Mouse (Mus musculus): ENCODE data around the gene Tcf21.

DNA sequence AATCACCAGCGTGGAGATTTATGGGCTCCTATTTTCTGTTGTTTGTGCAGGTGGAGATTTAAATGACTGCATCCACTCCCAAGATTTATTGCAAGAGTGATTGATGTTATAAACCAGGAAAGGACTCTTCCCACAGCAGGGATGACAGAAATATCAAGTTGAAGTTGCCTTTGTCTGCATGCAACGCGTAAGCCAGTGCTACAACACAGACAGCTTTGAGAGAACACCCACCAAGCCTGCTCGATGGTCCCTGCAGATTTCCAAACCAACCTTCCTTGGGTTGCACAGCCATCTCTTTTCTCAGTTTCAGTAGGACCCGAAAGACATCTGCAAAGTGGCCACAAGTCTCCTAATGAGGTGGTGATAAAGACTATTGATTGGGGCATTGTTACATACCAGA, 1.7 kb upstream of the Tcf21 start:
- TF ChIP-seq ZC3H11A (IDR thresholded peaks at IDR 0.05; ENCODE audit: borderline replicate concordance, low read depth, low read length) (no peak), MAFK (IDR thresholded peaks at IDR 0.05; ENCODE audit: insufficient read depth, low read depth, low read length) (no peak), CHD2 (IDR thresholded peaks at IDR 0.05; ENCODE audit: low read depth, low read length) (no peak), ZNF384 (IDR thresholded peaks at IDR 0.05; ENCODE audit: low read depth, low read length) (no peak)

All from ES-E14 (cell line).